Mouse (Mus musculus) heart, adult 2 months (tissue): ENCODE measurements around the gene Sprn.

Experiments
- CTCF ChIP-seq: fragments of 200-600 bp; IDR thresholded peaks from 2 replicates; pipeline ENCODE4 v1.8.1; 2022; ENCODE audit warnings: antibody characterized with exemption, mild to moderate bottlenecking, moderate library complexity
- EP300 ChIP-seq: fragments of 200-500 bp; IDR thresholded peaks from 2 replicates; pipeline ENCODE4 v1.6.1; 2011; ENCODE audit warnings: low read depth, low read length, control low read depth; ENCODE audit not compliant: insufficient read depth
- POLR2A ChIP-seq: fragments of 200-500 bp; IDR thresholded peaks from 2 replicates; pipeline ENCODE4 v1.6.1; 2011; ENCODE audit warnings: mild to moderate bottlenecking, low read depth, low read length, control low read depth; ENCODE audit not compliant: insufficient read depth

DNA sequence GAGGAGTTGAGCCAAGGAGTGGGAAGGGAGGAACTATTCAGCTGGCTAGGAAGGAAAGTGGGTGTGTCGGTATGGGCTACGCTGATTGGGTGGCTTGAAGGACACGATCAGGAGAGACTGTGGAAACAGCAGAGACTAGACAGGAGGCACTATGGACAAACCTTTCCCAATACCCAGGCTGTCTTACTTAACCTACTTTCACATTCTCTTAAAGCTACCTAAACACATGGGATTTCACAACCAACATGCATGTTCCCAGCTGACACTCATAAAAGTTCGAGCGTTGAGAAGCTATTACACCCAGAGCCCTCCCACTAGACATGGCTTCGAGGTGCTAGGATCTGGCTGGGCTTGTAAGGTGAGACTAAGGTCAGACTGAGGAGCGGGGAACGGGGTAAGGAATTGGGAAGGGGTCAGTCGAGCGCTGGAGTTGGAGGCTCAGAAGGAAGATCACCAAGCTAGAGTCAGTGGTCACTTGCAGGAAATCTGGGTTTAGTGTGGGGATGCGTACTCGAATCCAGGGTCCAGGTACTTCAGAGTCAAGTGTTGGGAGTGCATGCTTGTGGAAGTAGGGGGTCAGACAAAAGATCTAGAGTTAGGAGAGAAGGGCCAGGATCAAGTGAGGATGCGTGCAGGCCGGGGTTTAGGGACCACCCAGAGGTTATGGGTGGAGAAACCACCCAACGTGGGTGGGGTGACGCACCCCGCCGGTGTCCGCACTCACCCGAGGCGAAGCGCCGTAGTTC, 38.9 kb downstream of the Sprn start, which contains the start of gene Paox:
- TF ChIP-seq CTCF (no peak), EP300 (0 out of 2 replicates have a peak, but pooled peaks have one; percentile 38), POLR2A (peak; percentile 65)
